Mouse (Mus musculus): ENCODE results near the gene Rbm14. TPM values are rescaled to one million over a fixed set of nuclear protein-coding genes. Genes with fewer than 3 reads are reported as not detected.

Rbm14 gene
- polyA plus RNA-seq, 1 experiment = 46.8 TPM

- TF ChIP-seq GATA1 (IDR thresholded peaks at IDR 0.05; ENCODE audit: low read length) = no peak
Observed at GRCm38 (mm10) chr19:4782891-4783290, 28.5 kb downstream of the Rbm14 start.

- no peak for TF ChIP-seq GATA1 (IDR thresholded peaks at IDR 0.05; ENCODE audit: low read length)
Observed at GRCm38 (mm10) chr19:4772785-4773184, 38.6 kb downstream of the Rbm14 start.

GRCm38 (mm10) chr19:4767507-4768148, 43.8 kb downstream of the Rbm14 start:
- TF ChIP-seq GATA1 (IDR thresholded peaks at IDR 0.05; ENCODE audit: low read length) = no peak

GRCm38 (mm10) chr19:4762876-4763275, 48.6 kb downstream of the Rbm14 start:
- no peak for TF ChIP-seq GATA1 (IDR thresholded peaks at IDR 0.05; ENCODE audit: low read length)

GRCm38 (mm10) chr19:4756921-4757320, 54.5 kb downstream of the Rbm14 start:
- no peak for TF ChIP-seq GATA1 (IDR thresholded peaks at IDR 0.05; ENCODE audit: low read length)

- TF ChIP-seq GATA1 (IDR thresholded peaks at IDR 0.05; ENCODE audit: low read length) = no peak
Observed at GRCm38 (mm10) chr19:4756193-4756911, 55.1 kb downstream of the Rbm14 start, which contains the start of gene Rbm4b. Rbm4b (plus strand) TSS chr19:4756497.

GRCm38 (mm10) chr19:4755565-4756192, 55.8 kb downstream of the Rbm14 start:
- TF ChIP-seq GATA1 (IDR thresholded peaks at IDR 0.05; ENCODE audit: low read length) = no peak

Other genes with a start within 250 kb of the Rbm14 start
- 14.9 and 15.4 TPM in 2 replicates for gene Lrfn4, start 196.0 kb downstream of the Rbm14 start, polyA plus RNA-seq (2012)
- 17.6 and 40.7 TPM in 2 replicates for gene Rce1, start 186.0 kb downstream of the Rbm14 start, polyA plus RNA-seq (2012)
- gene Gm960, start 113.0 kb downstream of the Rbm14 start, polyA plus RNA-seq (2012) = 0.24 TPM in 1 of 2 replicates, not detected in the other
- gene Sptbn2, start 100.5 kb downstream of the Rbm14 start, polyA plus RNA-seq (2012) = 0.01 and 0.02 TPM in 2 replicates
- gene Rbm4b, start 55.1 kb downstream of the Rbm14 start, polyA plus RNA-seq (2012) = 4.6 and 5.3 TPM in 2 replicates
- gene Rbm4, start 17.7 kb downstream of the Rbm14 start, polyA plus RNA-seq (2012) = 1.8 and 15.4 TPM in 2 replicates
- 1.7 and 12.6 TPM in 2 replicates for gene Gm21992, start within 50 bp of the Rbm14 start, polyA plus RNA-seq (2012)
- 56.4 and 100 TPM in 2 replicates for gene Ccs, start 27.7 kb upstream of the Rbm14 start, polyA plus RNA-seq (2012)
- 0.02 TPM in 1 of 2 replicates, not detected in the other for gene Ccdc87, start 27.7 kb upstream of the Rbm14 start, polyA plus RNA-seq (2012)
- gene Ctsf, start 43.5 kb upstream of the Rbm14 start, polyA plus RNA-seq (2012) = not detected in 2 replicates
- 0.50 and 0.64 TPM in 2 replicates for gene Actn3, start 66.3 kb upstream of the Rbm14 start, polyA plus RNA-seq (2012)
- gene Zdhhc24, start 67.0 kb upstream of the Rbm14 start, polyA plus RNA-seq (2012) = 2.4 and 3.2 TPM in 2 replicates
- gene Bbs1, start 95.0 kb upstream of the Rbm14 start, polyA plus RNA-seq (2012) = 3.6 and 4.9 TPM in 2 replicates
- 72.5 and 78.7 TPM in 2 replicates for gene Dpp3, start 116.7 kb upstream of the Rbm14 start, polyA plus RNA-seq (2012)
- gene Peli3, start 131.5 kb upstream of the Rbm14 start, polyA plus RNA-seq (2012) = 0.09 and 0.31 TPM in 2 replicates
- gene Mrpl11, start 150.5 kb upstream of the Rbm14 start, polyA plus RNA-seq (2012) = 79.7 and 109 TPM in 2 replicates
- gene Npas4, start 178.7 kb upstream of the Rbm14 start, polyA plus RNA-seq (2012) = not detected in 2 replicates
- 4.1 and 4.3 TPM in 2 replicates for gene Slc29a2, start 212.2 kb upstream of the Rbm14 start, polyA plus RNA-seq (2012)
- gene B4gat1, start 227.2 kb upstream of the Rbm14 start, polyA plus RNA-seq (2012) = 10.8 and 12.4 TPM in 2 replicates
- gene AC124502.3, start 227.3 kb upstream of the Rbm14 start, polyA plus RNA-seq (2012) = 0.15 and 0.33 TPM in 2 replicates
- gene Brms1, start 229.7 kb upstream of the Rbm14 start, polyA plus RNA-seq (2012) = 61.3 and 101 TPM in 2 replicates
- gene Rin1, start 238.8 kb upstream of the Rbm14 start, polyA plus RNA-seq (2012) = 1.1 TPM in 2 replicates